Mouse (Mus musculus) heart, adult 11 months (tissue): ENCODE data around the gene Plek2.

Source experiments
- DNase-seq: peaks from one replicate; pipeline ENCODE4 v3.0.0; 2022

The Plek2 gene

GRCm38 (mm10) chr12:78910684-78911461, 4.1 kb upstream of the Plek2 start:
- peak; percentile 91 for DNase-seq

- DNase-seq, result no peak
These were observed 1.4 kb upstream of the Plek2 start for GRCm38 (mm10) chr12:78908081-78908605.

GRCm38 (mm10) chr12:78904499-78904898, 2.3 kb downstream of the Plek2 start:
- no peak for DNase-seq

GRCm38 (mm10) chr12:78903313-78903712, 3.5 kb downstream of the Plek2 start:
- peak; percentile 55 for DNase-seq

- DNase-seq, result peak; percentile 77
These were observed 5.3 kb downstream of the Plek2 start for GRCm38 (mm10) chr12:78901467-78901866.

GRCm38 (mm10) chr12:78897861-78898260, 8.9 kb downstream of the Plek2 start:
- peak; percentile 70 for DNase-seq

GRCm38 (mm10) chr12:78891149-78891548, 15.6 kb downstream of the Plek2 start:
- peak; percentile 40 for DNase-seq

GRCm38 (mm10) chr12:78890062-78890461, 16.7 kb downstream of the Plek2 start:
- peak; percentile 27 for DNase-seq

GRCm38 (mm10) chr12:78874581-78874980, 32.2 kb downstream of the Plek2 start:
- no peak for DNase-seq

- no peak for DNase-seq
These were observed 38.6 kb downstream of the Plek2 start for GRCm38 (mm10) chr12:78868115-78868514.

GRCm38 (mm10) chr12:78865434-78865833, 41.3 kb downstream of the Plek2 start:
- DNase-seq, result no peak

GRCm38 (mm10) chr12:78862254-78862730, 44.5 kb downstream of the Plek2 start:
- DNase-seq, result no peak

- DNase-seq, result peak; percentile 100
These were observed 45.1 kb downstream of the Plek2 start, which contains the start of the genes Atp6v1d and Eif2s1 for GRCm38 (mm10) chr12:78861496-78862253. Gene Atp6v1d, minus strand, starts transcription at chr12:78861638. Gene Eif2s1, plus strand, starts transcription at chr12:78861819.

- DNase-seq, result no peak
These were observed 45.8 kb downstream of the Plek2 start for GRCm38 (mm10) chr12:78860921-78861495.

GRCm38 (mm10) chr12:78848246-78848645, 58.5 kb downstream of the Plek2 start:
- DNase-seq, result no peak

- DNase-seq, result no peak
These were observed 64.3 kb downstream of the Plek2 start for GRCm38 (mm10) chr12:78842429-78842828.

GRCm38 (mm10) chr12:78839906-78840305, 66.9 kb downstream of the Plek2 start:
- no peak for DNase-seq
